Mouse (Mus musculus) embryonic facial prominence, embryonic 12.5 days (tissue): Measurements from ENCODE around the gene Snai3. TPM values are rescaled to one million over a fixed set of nuclear protein-coding genes. Genes with fewer than 3 reads are reported as not detected.

ENCODE experiments used
- ATAC-seq: fragments of 200-750 bp; cut with Nextera tagmentation; 2 replicates; pipeline ENCODE4 v1.8.0; 2017; ENCODE audit not compliant: insufficient number of reproducible peaks, insufficient read depth, low FRiP score, low TSS enrichment
- H3K27ac ChIP-seq: fragments of 300-500 bp; sonication (generic); 2 replicates; pipeline ENCODE4 v1.5.1; 2016; ENCODE audit warnings: mild to moderate bottlenecking
- H3K27me3 ChIP-seq: fragments of 300-500 bp; sonication (generic); 2 replicates; pipeline ENCODE4 v1.6.1; 2016; ENCODE audit warnings: mild to moderate bottlenecking, moderate library complexity
- H3K36me3 ChIP-seq: fragments of 300-500 bp; sonication (generic); 2 replicates; pipeline ENCODE4 v1.6.1; 2016; ENCODE audit warnings: mild to moderate bottlenecking
- H3K4me1 ChIP-seq: fragments of 300-500 bp; sonication (generic); 2 replicates; pipeline ENCODE4 v1.6.1; 2016
- H3K4me2 ChIP-seq: fragments of 300-500 bp; sonication (generic); replicated peaks from 2 replicates; pipeline ENCODE4 v1.6.1; 2016; ENCODE audit warnings: mild to moderate bottlenecking, moderate library complexity
- H3K4me3 ChIP-seq: fragments of 300-500 bp; sonication (generic); 2 replicates; pipeline ENCODE4 v1.5.1; 2016; ENCODE audit warnings: mild to moderate bottlenecking
- H3K9ac ChIP-seq: fragments of 300-500 bp; sonication (generic); 2 replicates; pipeline ENCODE4 v1.6.1; 2016; ENCODE audit warnings: mild to moderate bottlenecking, moderate library complexity
- H3K9me3 ChIP-seq: fragments of 300-500 bp; sonication (generic); 2 replicates; pipeline ENCODE4 v1.6.1; 2016; ENCODE audit warnings: mild to moderate bottlenecking, moderate library complexity
- WGBS: fragments of 180-500 bp; shearing (Covaris S2); methylation state at CpG from one replicate; pipeline ENCODE4 v1.1.7; 2016; 5-methylcytosine and 5-hydroxymethylcytosine counted together
- polyA plus RNA-seq: library from polyadenylated mRNA; unstranded; fragments of >200 nt; fragmentation: Nextera tagmentation; extraction: Ambion mirVana; gene quantifications from 2 replicates; pipeline ENCODE4 v1.2.1, GENCODE M21; 2016

Gene Snai3
- polyA plus RNA-seq, 1 experiment from 2014 or later = 0.45 TPM

DNA sequence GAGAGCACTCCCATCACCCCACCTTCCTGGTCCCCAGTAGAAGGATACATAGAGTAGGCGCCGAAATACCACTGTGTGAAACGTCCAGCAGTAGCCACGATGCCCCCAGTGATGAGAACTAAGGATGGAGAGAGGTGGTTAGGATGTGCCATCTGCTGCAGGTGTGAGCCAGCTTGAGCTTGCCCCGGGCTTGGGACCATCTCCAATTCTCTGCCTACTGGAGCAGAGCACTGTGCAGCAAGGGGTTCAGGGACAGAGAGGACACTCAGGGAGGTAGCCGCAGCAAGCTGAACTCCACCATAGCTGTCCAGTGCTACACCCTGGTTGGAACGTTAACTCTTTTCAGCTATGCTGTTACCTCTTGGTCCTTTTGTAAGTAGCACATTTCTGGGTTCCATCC lies 32.9 kb downstream of the Snai3 start:
- Histone ChIP-seq H3K9ac (no peak overlapping the region), H3K36me3 (no peaks in the 10 kb centered on the region), H3K4me3 (no peak overlapping the region), H3K9me3 (no peaks in the 10 kb centered on the region), H3K4me1 (peaks cover 9% of the 10 kb centered on the region), H3K4me2 (no peak overlapping the region), H3K27ac (no peak overlapping the region), H3K27me3 (no peaks in the 10 kb centered on the region)
- no peak for ATAC-seq
- WGBS = 92% methylated on average over 7 of the region's 7 CpGs

DNA sequence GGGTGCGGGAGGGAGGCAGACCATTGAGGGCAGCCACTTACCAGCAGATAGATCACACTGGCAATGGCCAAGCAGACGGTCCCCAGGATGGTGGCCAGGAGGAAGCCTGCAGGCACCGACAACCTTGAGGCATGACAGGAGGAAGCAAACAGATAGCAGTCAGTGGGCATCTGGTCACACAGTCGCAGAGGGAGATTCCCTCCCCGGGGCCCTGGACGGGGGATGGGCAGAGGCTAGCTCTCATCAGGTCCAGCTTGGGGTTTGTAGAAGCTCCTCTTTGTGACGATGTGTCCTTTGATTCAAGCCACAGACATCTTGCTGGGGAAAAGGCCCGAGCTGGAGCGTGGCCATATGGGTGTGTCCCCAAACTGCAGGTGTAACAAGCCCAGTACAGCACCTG lies 34.4 kb downstream of the Snai3 start:
- Histone ChIP-seq H3K9ac (no peak overlapping the region), H3K4me3 (no peak overlapping the region), H3K27me3 (no peaks in the 10 kb centered on the region), H3K4me2 (no peak overlapping the region), H3K36me3 (no peaks in the 10 kb centered on the region), H3K9me3 (no peaks in the 10 kb centered on the region), H3K4me1 (no peaks in the 10 kb centered on the region; the same call in 1 of the 2 replicates), H3K27ac (no peak overlapping the region)
- ATAC-seq = no peak
- WGBS = 73% methylated on average over 9 of the region's 9 CpGs

GRCm38 (mm10) chr8:122423659-122424058 lies 36.9 kb downstream of the Snai3 start:
- H3K27me3 ChIP-seq = no peaks in the 10 kb centered on the region
- H3K36me3 ChIP-seq = peaks cover 5% of the 10 kb centered on the region; the same call in 1 of the 2 replicates
- no peak for ATAC-seq
- 54% methylated on average over 5 of the region's 5 CpGs for WGBS
- H3K4me2 ChIP-seq = no peak overlapping the region
- H3K4me3 ChIP-seq = no peak overlapping the region
- no peak overlapping the region for H3K9ac ChIP-seq
- H3K4me1 ChIP-seq = no peaks in the 10 kb centered on the region; the same call in 1 of the 2 replicates
- no peaks in the 10 kb centered on the region for H3K9me3 ChIP-seq
- H3K27ac ChIP-seq = no peak overlapping the region

- Histone ChIP-seq H3K9ac (no peak overlapping the region), H3K9me3 (no peaks in the 10 kb centered on the region), H3K36me3 (peaks cover 10% of the 10 kb centered on the region; the same call in 1 of the 2 replicates), H3K27me3 (no peaks in the 10 kb centered on the region), H3K4me1 (no peaks in the 10 kb centered on the region; the same call in 1 of the 2 replicates), H3K4me2 (no peak overlapping the region), H3K27ac (no peak overlapping the region), H3K4me3 (no peak overlapping the region)
- no peak for ATAC-seq
- 87% methylated on average over 24 of the region's 24 CpGs for WGBS
Measured at GRCm38 (mm10) chr8:122423217-122423616, 37.3 kb downstream of the Snai3 start.

DNA sequence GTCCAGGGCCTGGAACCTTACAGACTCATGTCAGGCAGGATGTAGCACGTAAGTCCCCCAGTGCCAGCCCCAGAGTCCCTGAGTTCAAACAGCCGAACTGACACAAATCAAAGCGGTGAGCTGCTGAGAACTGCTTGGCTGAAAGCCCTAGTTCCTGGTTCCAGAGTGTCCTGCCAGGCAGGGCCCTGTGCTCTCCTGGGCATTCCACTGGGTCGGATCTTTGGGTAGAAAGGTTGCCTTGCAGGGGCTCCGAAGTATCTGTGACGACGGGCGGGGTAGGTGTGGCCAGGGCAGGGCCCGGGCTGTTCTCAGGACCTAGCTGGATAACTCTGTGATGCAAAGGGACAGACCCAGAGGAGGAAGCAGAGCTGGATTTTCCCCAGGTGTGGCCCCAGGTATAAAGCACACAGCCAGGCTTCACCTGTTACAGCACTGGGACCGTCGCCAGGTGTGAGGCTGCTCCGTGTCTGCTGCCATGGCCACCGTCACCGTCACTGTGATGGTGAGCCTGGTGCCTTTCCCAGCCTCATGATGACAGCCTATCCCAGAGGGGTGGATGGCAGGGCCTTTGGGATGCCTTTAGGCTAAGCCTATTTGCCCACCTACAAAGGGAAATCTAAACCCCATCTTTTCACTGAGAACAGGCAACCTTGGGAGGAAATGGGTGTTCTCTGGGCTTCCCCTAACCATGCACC lies 39.0 kb downstream of the Snai3 start, which contains the start of gene Il17c:
TSS of gene Il17c (plus strand) at position 645 of the 695 bp plus-strand sequence.
- no peak within 1 kb of the TSS for H3K27ac ChIP-seq
- WGBS = 78% methylated on average over 14 of the region's 14 CpGs

DNA sequence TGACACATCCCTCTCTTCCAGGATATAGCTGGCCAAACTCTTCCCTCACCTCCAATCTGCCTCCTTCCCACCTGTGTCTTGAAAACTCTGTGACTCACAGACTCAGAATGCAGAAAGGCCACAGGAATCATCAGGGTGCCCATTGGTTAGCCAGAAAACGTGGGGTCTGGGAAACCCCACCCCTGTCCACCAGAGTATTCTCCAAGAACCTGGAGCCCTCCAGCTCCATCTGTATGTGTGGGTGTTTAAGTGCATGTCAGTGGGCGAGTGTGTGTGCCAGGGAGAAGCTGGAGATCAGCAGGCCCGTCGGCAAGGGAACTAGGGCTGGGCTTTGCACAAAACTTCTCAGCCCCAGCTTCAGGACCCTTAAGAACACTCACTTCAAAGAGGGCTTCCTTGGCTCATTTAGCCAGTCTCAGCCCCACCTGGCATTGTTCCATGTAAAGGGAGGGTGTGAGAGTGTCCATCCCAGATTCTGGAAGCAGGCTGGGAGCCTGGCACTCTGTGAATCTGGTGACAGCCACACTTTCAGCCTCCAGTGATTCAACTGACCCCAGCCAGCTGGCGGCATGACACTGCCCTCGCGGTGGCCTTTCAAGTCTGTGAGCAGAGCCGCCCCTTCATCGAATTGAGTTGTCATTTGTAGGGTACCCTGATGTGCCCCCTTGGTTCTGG lies 40.5 kb downstream of the Snai3 start:
- no peak for ATAC-seq
- no peaks in the 10 kb centered on the region; the same call in 1 of the 2 replicates for H3K4me1 ChIP-seq
- no peaks in the 10 kb centered on the region for H3K9me3 ChIP-seq
- H3K4me2 ChIP-seq = no peak overlapping the region
- no peak overlapping the region for H3K9ac ChIP-seq
- peaks cover 37% of the 10 kb centered on the region for H3K36me3 ChIP-seq
- WGBS = 74% methylated on average over 9 of the region's 9 CpGs
- H3K4me3 ChIP-seq = no peak overlapping the region
- no peaks in the 10 kb centered on the region for H3K27me3 ChIP-seq
- H3K27ac ChIP-seq = no peak overlapping the region; the same call in 1 of the 2 replicates

More for the DNA sequence above, 39.0 kb downstream of the Snai3 start, which contains the start of gene Il17c:
- Histone ChIP-seq H3K9me3 (no peaks in the 10 kb centered on the region), H3K4me1 (no peaks in the 10 kb centered on the region; the same call in 1 of the 2 replicates), H3K9ac (no peak within 1 kb of the TSS), H3K4me3 (no peak within 1 kb of the TSS), H3K36me3 (peaks cover 21% of the 10 kb centered on the region), H3K27me3 (no peaks in the 10 kb centered on the region), H3K4me2 (no peak within 1 kb of the TSS)
- no peak for ATAC-seq

DNA sequence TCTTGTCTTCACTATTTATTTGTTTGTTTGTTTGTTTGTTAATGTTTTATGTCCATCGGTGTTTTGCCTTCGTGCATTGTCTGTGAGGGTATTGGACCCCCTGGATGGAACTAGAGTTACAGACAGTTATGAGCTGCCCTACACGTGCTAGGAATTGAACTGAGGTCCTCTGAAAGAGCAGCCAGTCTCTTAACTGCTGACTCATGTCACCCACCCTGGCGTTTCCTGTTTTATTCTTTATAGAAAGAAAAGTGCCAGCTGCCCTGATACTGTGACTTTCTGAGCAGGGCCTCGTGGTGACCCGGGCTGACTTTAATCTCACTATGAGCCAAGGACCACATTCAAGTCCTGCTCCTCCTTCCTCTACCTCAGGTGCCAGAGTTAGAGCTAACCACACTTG lies 45.0 kb downstream of the Snai3 start:
- no peak overlapping the region for H3K27ac ChIP-seq
- no peak for ATAC-seq
- H3K27me3 ChIP-seq = no peaks in the 10 kb centered on the region
- H3K4me1 ChIP-seq = no peaks in the 10 kb centered on the region
- no peaks in the 10 kb centered on the region for H3K9me3 ChIP-seq
- H3K4me3 ChIP-seq = no peak overlapping the region
- WGBS = 93% methylated on average over 6 of the region's 6 CpGs
- no peak overlapping the region for H3K4me2 ChIP-seq
- H3K9ac ChIP-seq = no peak overlapping the region
- peaks cover 81% of the 10 kb centered on the region for H3K36me3 ChIP-seq

DNA sequence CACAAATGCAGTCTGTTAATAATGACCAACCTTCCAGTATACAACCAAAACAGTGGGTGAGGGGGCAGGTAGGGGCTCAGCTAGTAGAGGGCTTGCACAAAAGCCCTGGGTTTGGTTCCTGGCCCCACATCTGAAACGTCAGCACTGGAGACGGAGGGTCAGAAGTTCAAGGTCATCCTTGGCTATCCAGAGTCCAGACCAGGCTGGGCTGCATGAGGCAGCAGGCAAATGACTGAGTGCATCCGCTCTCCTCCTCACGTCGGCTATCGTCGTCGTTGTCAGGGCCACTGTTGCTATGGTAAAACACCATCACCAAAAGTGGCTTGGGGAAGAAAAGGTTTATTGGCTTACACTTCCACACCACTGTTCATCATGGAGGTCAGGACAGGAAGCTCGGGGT lies 46.2 kb downstream of the Snai3 start:
- H3K36me3 ChIP-seq = peaks cover 94% of the 10 kb centered on the region
- H3K27ac ChIP-seq = no peak overlapping the region
- no peak overlapping the region for H3K4me3 ChIP-seq
- H3K9ac ChIP-seq = no peak overlapping the region
- no peaks in the 10 kb centered on the region for H3K4me1 ChIP-seq
- H3K9me3 ChIP-seq = no peaks in the 10 kb centered on the region
- ATAC-seq = no peak
- WGBS = 89% methylated on average over 9 of the region's 9 CpGs
- no peaks in the 10 kb centered on the region for H3K27me3 ChIP-seq
- no peak overlapping the region for H3K4me2 ChIP-seq

GRCm38 (mm10) chr8:122407678-122408077 lies 52.9 kb downstream of the Snai3 start:
- Histone ChIP-seq H3K4me1 (no peaks in the 10 kb centered on the region), H3K36me3 (peaks cover 98% of the 10 kb centered on the region), H3K9me3 (no peaks in the 10 kb centered on the region), H3K9ac (no peak overlapping the region), H3K27me3 (no peaks in the 10 kb centered on the region), H3K27ac (no peak overlapping the region), H3K4me3 (no peak overlapping the region), H3K4me2 (no peak overlapping the region)
- WGBS = 94% methylated on average over 7 of the region's 7 CpGs
- no peak for ATAC-seq

DNA sequence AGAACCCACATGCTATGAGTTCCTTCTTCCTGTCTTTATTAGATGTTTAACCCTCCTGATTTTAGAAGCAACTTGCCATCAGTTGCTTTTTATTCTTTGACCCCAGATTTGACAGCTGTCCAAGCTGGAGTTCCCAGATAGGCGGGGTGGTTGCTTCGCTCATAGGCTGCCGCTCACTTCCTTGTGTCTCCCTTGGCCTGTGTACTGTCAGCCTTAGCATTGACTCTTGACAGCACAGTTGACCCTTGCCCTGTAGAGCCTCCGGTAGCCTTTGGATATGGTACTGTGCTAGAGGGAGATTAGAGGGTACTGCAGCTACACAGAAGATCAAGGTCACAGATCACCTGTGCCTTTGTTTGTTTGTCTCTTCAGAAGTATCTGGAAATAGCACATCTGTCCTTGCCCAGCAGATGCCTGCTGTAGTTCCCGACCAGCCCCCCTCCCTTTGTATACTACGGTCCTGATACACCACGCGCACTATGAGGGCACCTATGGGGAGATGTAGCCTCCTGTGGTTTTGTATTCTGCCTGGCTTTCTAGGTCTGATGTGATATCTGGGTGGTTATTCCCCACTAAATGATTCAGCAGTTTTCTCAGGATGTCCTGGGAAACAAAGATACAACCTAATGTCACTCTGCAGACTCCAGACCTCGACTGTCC lies 55.3 kb downstream of the Snai3 start:
- no peak for ATAC-seq
- Histone ChIP-seq H3K36me3 (peaks cover 97% of the 10 kb centered on the region), H3K4me1 (no peaks in the 10 kb centered on the region)

More for the DNA sequence above, 55.3 kb downstream of the Snai3 start:
- H3K4me3 ChIP-seq = no peak overlapping the region
- H3K27ac ChIP-seq = no peak overlapping the region
- H3K9ac ChIP-seq = no peak overlapping the region
- no peak overlapping the region for H3K4me2 ChIP-seq
- WGBS = 92% methylated on average over 9 of the region's 9 CpGs
- H3K9me3 ChIP-seq = no peaks in the 10 kb centered on the region
- H3K27me3 ChIP-seq = no peaks in the 10 kb centered on the region
